Mouse (Mus musculus) lung, embryonic 14.5 days (tissue): ENCODE data around the gene Ddx42. TPM values are rescaled to one million over a fixed set of nuclear protein-coding genes. Genes with fewer than 3 reads are reported as not detected.

Source experiments
- ATAC-seq: fragments of 200-750 bp; cut with Nextera tagmentation; 2 replicates; pipeline ENCODE4 v1.8.0; 2017; ENCODE audit warnings: mild to moderate bottlenecking, moderate TSS enrichment, moderate library complexity; ENCODE audit not compliant: insufficient read depth
- DNase-seq: peaks from one replicate; pipeline ENCODE4 v3.0.0-alpha.2; 2015
- H3K27ac ChIP-seq: fragments of 300-500 bp; sonication (generic); 2 replicates; pipeline ENCODE4 v1.5.1; 2014; ENCODE audit warnings: low read depth, mild to moderate bottlenecking, moderate library complexity
- H3K27me3 ChIP-seq: fragments of 300-500 bp; sonication (generic); 2 replicates; pipeline ENCODE4 v1.6.1; 2014; ENCODE audit warnings: low read length, control low read depth; ENCODE audit not compliant: insufficient read depth
- H3K36me3 ChIP-seq: fragments of 300-500 bp; sonication (generic); 2 replicates; pipeline ENCODE4 v1.6.1; 2014; ENCODE audit warnings: control low read depth; ENCODE audit not compliant: insufficient read depth
- H3K4me1 ChIP-seq: fragments of 300-500 bp; sonication (generic); 2 replicates; pipeline ENCODE4 v1.6.1; 2014; ENCODE audit warnings: antibody characterized with exemption, control low read depth; ENCODE audit not compliant: insufficient read depth
- H3K4me2 ChIP-seq: fragments of 300-500 bp; sonication (generic); 2 replicates; pipeline ENCODE4 v1.6.1; 2014; ENCODE audit warnings: mild to moderate bottlenecking
- H3K4me3 ChIP-seq: fragments of 300-500 bp; sonication (generic); 2 replicates; pipeline ENCODE4 v1.5.1; 2014; ENCODE audit warnings: low read depth, low read length
- H3K9ac ChIP-seq: fragments of 300-500 bp; sonication (generic); 2 replicates; pipeline ENCODE4 v1.6.1; 2014
- H3K9me3 ChIP-seq: fragments of 300-500 bp; sonication (generic); 2 replicates; pipeline ENCODE4 v1.6.1; 2016; ENCODE audit warnings: low read depth, low read length, control low read depth
- CTCF ChIP-seq: IDR thresholded peaks from 2 replicates; pipeline ENCODE4 v1.5.1; 2016; ENCODE audit warnings: antibody characterized with exemption, low read depth
- WGBS: fragments of 180-500 bp; shearing (Covaris S2); extraction: QIAGEN DNeasy Blood & Tissue Kit; methylation state at CpG from one replicate; pipeline ENCODE4 v1.1.7; 2014; 5-methylcytosine and 5-hydroxymethylcytosine counted together
- polyA plus RNA-seq: library from polyadenylated mRNA; unstranded; fragments of >200 nt; fragmentation: Nextera tagmentation; extraction: Ambion mirVana; gene quantifications from 2 replicates; pipeline ENCODE4 v1.2.1, GENCODE M21; 2014

The Ddx42 gene
- polyA plus RNA-seq, 1 experiment from 2014 or later: 82.1 TPM

GRCm38 (mm10) chr11:106268326-106269059, 51.8 kb downstream of the Ddx42 start:
- DNase-seq (peak; percentile 49), ATAC-seq (no peak)
- peak overlapping the region; percentile 49 for H3K9ac ChIP-seq
- H3K4me2 ChIP-seq: peak overlapping the region; percentile 55
- 21% methylated on average over 8 of the region's 8 CpGs for WGBS
- TF ChIP-seq CTCF: no peak
- H3K4me1 ChIP-seq: peaks cover 22% of the 10 kb centered on the region
- H3K36me3 ChIP-seq: peaks cover 53% of the 10 kb centered on the region
- H3K9me3 ChIP-seq: no peaks in the 10 kb centered on the region
- H3K27me3 ChIP-seq: no peaks in the 10 kb centered on the region
- H3K27ac ChIP-seq: peak overlapping the region; percentile 72
- peak overlapping the region; percentile 15 for H3K4me3 ChIP-seq

DNA sequence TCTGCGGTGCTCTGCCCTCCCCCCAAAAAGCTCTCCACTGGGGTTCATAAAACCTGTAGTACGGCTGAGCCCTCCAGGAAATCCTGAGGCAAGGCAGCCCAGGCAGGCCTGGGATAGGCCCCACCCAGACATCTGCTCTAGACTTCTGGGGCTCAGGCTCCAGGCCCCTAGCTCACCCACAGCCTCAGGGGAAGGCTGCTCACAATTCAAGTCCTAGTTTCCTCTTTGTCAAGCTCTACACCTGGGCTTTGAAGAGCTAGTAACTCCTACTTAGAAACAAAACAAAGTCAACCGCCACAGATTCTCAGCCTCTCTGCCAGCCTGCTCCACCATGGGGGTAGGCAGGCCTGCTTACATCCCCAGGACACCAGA, 52.3 kb downstream of the Ddx42 start:
- H3K9me3 ChIP-seq: no peaks in the 10 kb centered on the region
- H3K36me3 ChIP-seq: peaks cover 48% of the 10 kb centered on the region
- ATAC-seq (no peak), DNase-seq (peak; percentile 51)
- H3K4me3 ChIP-seq: peak overlapping the region; percentile 14
- H3K27me3 ChIP-seq: no peaks in the 10 kb centered on the region
- peak overlapping the region; percentile 72 for H3K27ac ChIP-seq
- TF ChIP-seq CTCF: no peak
- H3K4me1 ChIP-seq: peaks cover 25% of the 10 kb centered on the region
- H3K9ac ChIP-seq: peak overlapping the region; percentile 49
- WGBS: 11% methylated on average over 3 of the region's 3 CpGs
- H3K4me2 ChIP-seq: peak overlapping the region; percentile 55

GRCm38 (mm10) chr11:106271131-106271793, 54.5 kb downstream of the Ddx42 start:
- peak; percentile 31; the same call in 1 of the 2 replicates for TF ChIP-seq CTCF
- ATAC-seq: no peak

DNA sequence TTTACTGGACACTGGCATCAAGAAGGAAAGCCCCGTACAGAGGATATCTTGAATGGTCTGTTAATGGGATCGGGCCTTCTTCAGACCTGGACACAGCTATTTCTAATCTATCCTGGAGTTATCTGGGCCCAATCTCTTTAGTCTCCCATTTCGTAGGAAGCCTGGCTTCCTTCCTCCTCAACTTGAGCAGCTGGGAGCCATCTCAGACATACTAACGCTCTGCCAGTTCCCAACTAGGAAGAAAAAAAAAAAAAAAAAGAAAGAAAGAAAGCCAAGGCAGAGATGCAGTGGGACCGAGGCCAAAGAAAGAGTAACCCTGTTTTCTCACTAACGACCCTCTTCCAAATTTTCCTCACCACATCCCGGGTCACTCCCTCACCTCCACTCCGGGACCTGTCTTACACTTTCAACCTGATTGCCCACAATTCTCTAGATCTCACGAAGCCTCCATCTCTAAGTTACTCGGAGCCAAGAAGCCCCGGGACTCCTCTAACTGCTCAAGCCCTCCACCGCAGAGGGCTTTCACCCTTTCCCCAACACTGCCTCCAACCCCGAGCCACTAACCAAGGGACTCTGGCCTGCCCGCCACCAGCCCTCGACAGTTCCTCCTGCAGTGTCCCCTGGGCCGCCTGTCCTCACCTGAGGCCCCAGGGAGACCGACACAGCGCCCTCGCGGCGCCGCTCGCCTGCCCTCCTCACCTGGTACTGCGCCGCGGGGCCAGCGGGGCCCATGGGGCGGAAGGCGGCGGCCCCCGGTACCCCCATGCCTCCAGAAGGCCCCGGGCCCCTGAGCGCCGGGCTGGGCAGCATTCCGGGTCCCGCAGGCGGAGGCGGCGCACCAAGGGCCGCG, 55.3 kb downstream of the Ddx42 start:
- peaks cover 32% of the 10 kb centered on the region for H3K4me1 ChIP-seq
- whole genome bisulfite sequencing: under 1% methylated on average over 41 of the region's 41 CpGs
- no peaks in the 10 kb centered on the region for H3K9me3 ChIP-seq
- peak; percentile 85 for DNase-seq
- H3K4me2 ChIP-seq: peak overlapping the region; percentile 89
- peak; percentile 19; the same call in 1 of the 2 replicates for ATAC-seq
- peak overlapping the region; percentile 98 for H3K27ac ChIP-seq
- peaks cover 18% of the 10 kb centered on the region for H3K36me3 ChIP-seq
- H3K4me3 ChIP-seq: peak overlapping the region; percentile 98
- no peak for TF ChIP-seq CTCF
- H3K9ac ChIP-seq: peak overlapping the region; percentile 99
- H3K27me3 ChIP-seq: no peaks in the 10 kb centered on the region

More at GRCm38 (mm10) chr11:106271131-106271793, 54.5 kb downstream of the Ddx42 start:
- WGBS: 13% methylated on average over 5 of the region's 5 CpGs
- no peaks in the 10 kb centered on the region for H3K9me3 ChIP-seq
- H3K4me3 ChIP-seq: peak overlapping the region; percentile 98
- H3K4me1 ChIP-seq: peaks cover 32% of the 10 kb centered on the region
- peak; percentile 47 for DNase-seq
- peaks cover 26% of the 10 kb centered on the region for H3K36me3 ChIP-seq
- H3K4me2 ChIP-seq: peak overlapping the region; percentile 89
- H3K27me3 ChIP-seq: no peaks in the 10 kb centered on the region
- peak overlapping the region; percentile 99 for H3K9ac ChIP-seq
- H3K27ac ChIP-seq: peak overlapping the region; percentile 98

DNA sequence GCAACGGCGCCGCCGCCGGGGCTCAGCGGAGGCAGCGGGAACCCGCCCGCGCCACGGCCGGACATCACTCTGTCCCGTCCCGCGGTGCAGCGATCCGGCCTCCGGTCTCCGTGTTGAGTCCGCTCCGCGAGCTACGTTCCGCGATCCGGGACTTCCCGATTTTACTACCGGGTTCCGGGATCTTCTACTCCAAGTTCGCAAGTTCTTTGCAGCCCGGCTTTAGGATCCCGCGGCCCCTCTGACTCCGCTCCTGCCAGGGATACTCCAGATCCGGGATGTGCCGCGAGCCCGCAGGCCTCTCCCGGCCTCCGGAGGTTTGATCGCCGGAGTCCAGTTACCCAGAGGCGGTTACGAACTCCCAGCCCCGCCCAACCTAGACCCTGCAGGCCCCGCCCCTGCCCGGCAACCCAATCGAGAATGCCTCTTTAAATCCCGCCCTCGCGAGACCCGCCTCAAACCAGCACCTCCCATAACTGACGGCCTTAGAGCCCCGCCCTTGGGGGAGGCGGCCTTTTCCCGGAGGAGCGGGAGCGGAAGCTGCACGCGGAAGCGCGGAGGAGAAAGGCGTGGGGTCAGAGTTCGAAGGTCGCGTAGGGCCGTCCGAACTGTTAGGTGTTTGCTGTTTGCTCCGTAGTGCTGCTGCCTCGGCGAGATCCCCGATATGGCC, 56.1 kb downstream of the Ddx42 start, which contains the start of gene Smarcd2:
TSS of gene Smarcd2 (minus strand) at position 329 of the 667 bp plus-strand sequence.
- under 1% methylated on average over 72 of the region's 72 CpGs for WGBS
- Histone ChIP-seq H3K9me3 (no peaks in the 10 kb centered on the region), H3K4me2 (peak within 1 kb of the TSS; percentile 89), H3K4me1 (peaks cover 32% of the 10 kb centered on the region), H3K27ac (peak within 1 kb of the TSS; percentile 98), H3K27me3 (no peaks in the 10 kb centered on the region), H3K9ac (peak within 1 kb of the TSS; percentile 99), H3K36me3 (peaks cover 11% of the 10 kb centered on the region), H3K4me3 (peak within 1 kb of the TSS; percentile 98)
- no peak for TF ChIP-seq CTCF
- ATAC-seq: peak; percentile 92
- DNase-seq: peak; percentile 99

DNA sequence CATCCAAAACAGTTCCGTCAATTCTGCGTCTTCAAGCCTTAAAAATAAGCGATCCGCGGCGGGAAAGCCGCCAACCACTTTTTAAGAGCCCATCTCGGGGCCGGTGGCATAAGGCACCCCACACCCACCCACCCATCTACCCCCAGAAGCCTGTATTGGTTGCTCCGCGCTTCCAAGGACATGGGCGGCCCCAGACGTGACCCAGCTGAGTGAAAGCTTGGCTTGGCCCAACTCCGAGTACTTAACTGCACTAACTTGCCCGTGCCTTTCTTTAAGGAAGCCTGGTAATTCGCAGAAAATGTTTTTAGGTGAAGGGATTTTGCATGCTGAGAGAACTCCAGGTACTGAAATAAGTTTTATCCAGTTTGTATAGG, 56.6 kb downstream of the Ddx42 start:
- peaks cover 30% of the 10 kb centered on the region for H3K4me1 ChIP-seq
- no peak for TF ChIP-seq CTCF
- H3K9me3 ChIP-seq: no peaks in the 10 kb centered on the region
- H3K27ac ChIP-seq: peak overlapping the region; percentile 92
- peaks cover 10% of the 10 kb centered on the region for H3K36me3 ChIP-seq
- no peak for DNase-seq
- peak overlapping the region; percentile 60 for H3K9ac ChIP-seq
- H3K27me3 ChIP-seq: no peaks in the 10 kb centered on the region
- peak overlapping the region; percentile 78 for H3K4me2 ChIP-seq
- 7% methylated on average over 16 of the region's 16 CpGs for WGBS
- peak overlapping the region; percentile 98 for H3K4me3 ChIP-seq
- peak; percentile 9; the same call in 1 of the 2 replicates for ATAC-seq
